Mouse (Mus musculus): Measurements from ENCODE around the gene Myo1b. TPM values are rescaled to one million over a fixed set of nuclear protein-coding genes. Genes with fewer than 3 reads are reported as not detected.

Gene Myo1b
- total RNA-seq, 2 experiments from 2014 or later = 8.9 to 13.0 TPM

DNA sequence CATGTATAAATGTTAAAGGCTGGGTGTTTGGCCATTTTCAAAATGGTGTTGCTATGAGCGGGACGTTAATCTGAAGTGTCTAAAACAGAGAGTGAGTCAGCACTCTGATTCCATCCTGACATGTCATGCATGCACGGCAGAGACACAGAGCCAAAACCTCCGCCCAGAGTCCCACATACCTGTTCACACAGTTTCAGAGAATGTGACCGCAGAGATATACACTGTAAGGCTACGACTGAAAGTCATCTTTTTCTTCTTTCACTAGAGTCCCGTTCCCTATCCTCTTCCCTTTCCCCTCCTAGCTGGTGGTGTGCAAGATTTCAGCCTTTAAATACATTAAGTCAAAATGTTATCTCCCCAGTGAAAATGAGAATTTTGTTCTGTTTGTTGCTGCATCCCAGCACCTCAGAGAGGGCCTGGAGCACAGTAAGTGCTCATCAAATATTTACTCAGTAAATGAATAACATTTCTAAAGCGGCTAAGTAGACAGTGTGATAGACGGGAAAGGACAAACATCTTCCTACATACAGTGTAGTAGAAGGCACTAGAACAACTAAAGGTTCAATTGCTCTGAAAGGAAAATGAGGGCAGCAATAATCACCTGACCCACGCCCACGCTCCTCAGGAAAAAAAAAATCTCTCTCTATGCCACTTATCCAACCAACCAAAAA is 59.5 kb downstream of the Myo1b start:
- DNase-seq = no peak
- intact Hi-C loops (cut with DNase I) = no loop called here

DNA sequence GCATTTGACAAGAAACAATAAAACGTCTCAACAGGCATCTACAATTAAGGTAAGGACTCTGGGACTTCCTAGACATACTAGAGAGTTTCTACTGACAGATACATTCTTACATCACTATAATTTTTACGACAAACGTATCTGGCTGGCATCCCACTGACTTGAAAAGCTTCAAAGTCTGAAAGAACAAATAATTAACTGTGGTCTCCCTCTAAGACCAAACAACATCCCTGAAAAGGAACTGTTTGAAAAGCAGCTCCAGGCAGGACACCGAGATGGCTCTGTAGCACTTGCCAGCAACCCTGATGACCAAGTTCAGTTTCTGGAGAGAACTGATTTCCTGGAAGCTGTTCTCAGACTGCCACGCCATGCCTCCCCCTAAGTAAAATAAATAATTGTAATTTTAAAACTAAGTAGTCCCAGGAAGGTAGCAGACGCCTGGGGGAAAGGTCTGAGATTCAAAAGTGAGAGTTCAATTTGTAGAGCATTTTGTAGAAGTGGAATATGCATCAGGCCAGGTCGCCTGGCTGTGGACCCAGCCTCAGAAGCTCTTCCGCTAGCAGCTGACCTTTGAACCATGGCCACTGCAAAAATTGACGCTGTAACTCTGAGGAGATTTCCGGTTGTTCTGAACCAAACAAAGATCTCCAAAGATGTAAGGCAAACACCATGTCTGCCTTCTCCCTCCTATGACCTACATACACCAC is 60.2 kb downstream of the Myo1b start:
- no peak for DNase-seq
- intact Hi-C loops (cut with DNase I) = no loop called here

DNA sequence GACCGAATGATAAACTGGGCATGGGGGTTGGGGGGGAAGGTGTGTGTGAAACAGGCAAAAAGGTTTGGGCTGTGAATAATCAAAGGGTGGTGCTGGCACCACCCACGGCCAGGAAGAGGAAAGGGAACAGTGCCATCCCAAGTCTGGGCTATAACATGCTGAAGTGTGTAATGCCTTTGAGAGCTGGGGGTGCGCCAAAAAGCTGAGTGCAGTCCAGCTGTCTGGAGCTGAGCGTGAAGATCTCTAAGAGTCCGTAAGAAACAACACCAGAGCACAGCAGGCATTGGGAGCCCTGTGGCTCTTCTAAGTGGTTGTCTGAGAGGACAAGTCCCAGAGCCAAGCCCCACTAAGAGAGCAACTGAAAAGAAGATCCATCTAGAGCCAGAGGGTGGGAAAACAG is 63.6 kb downstream of the Myo1b start:
- intact Hi-C loops (cut with DNase I) = no loop called here
- no peak for DNase-seq

DNA sequence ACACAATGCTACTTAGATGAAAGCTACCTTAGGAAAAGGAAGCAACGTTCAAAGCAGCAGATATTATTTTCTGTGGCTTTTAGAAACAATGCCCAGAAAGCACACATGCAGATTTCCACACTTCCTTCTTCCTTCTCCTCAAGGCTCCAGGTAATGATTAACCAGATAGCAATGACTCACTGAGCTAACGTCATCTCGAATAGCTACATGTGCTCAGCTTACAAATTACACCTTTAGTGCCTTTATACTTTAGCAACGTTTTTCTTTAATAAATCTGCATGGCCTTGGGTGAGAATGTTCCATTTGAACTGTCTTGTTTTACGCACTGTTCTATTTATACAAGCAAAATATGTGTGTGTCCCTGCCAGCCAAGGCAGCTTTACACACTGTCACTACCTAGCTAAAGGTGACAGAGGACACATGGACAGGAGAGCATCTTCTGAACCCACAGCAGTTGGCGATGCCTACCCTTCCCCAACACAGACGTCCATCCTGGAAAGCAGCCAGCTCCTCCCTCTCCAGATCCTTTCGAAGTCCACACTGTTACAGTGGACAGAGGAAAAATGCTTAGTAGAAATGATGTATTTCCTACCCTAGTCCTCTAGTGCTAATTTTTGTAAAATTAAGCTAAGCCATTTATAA is 66.2 kb downstream of the Myo1b start:
- intact Hi-C loops (cut with DNase I) = no loop called here
- DNase-seq = no peak

DNA sequence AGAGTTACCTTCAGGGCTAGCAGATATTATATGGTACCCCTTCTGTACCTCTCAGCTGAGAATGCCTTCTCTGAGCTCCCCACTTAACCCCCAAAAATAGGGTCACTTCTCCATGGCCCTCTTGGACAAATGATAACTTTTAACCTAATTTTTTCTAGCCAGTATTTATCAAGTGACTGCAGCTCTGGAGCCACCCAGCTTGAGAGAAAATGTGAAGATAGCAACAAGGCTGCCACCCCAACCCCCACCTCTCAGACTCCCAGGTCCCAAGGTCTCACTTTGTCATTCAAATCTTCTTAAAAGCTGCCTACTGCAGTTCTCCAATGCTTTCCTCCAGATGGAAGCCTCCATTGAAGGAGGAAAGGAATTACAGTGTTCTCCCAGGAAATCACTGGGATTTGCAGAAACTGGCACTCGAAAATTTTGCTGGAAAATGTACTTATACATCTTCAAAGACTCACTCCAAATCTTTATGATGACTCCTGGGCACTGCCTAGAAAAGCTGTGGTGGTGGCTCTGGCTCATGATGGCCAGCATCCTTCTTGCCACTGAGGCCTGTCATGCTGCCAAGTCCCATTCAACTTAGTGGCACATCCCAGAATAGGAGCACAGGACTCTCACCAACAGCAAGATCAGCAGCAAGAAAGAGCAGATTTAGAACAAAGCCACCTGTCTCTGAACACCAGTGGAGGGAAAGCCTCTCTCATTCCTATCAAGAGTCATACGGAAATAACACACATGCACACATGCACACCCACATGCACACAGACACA is 70.4 kb downstream of the Myo1b start:
- intact Hi-C loops (cut with DNase I) = no loop called here
- no peak for DNase-seq

DNA sequence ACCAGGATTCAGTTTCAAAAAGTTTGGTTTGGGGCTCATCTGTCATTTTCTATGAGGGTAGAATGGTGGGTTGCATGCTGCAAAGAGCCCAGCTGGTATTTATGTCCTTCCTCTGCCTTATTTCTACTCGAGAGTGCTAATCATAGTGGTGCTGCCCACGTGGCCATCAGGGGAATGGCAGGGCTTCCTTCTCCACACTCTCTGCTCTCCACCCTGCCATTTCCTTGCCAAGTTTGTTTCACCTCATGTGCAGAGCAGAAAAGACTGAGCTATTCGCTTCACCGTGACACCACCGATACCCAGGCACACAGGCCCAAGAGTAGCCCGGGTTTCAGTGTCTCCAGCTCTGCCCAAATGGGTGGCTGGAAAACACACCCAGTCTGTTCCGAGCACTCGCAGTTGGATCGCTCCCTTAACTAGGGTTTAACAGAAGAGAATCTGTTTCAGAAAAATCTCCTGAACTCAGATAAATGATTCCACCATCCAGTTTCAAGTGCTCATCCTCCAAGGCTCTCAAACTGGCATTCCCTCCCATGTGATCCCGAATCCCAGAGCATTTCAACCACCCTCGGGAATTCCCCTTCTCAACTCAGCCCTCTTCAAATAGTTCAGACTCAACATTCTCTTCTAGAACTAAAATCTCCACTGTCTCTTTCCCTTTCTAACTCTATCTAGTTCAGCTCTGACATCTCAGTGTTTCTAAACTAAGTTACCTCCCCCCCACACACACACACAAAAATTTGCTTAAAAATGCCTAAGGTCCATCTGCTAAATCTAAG is 77.8 kb downstream of the Myo1b start:
- intact Hi-C loops (cut with DNase I) = no loop called here
- no peak for DNase-seq

DNA sequence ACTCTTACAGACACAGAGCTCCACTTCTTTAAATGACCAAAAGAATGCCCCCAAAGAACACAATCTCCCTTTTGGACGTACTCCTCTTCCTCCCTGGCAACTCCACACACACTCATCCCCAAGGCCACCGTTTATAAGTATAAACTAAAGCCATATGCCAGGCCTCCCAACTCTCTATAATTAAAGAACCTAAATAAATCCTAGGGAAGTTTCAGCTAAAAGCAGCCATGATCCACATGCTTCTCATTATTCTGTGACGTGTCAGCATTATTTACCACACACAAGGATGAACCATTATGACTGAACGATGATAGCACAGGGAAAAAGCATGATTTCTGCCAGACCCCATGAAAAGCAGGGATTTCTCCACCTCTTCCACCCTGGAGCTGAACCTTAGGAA is 78.6 kb downstream of the Myo1b start:
- DNase-seq = no peak
- intact Hi-C loops (cut with DNase I) = no loop called here

DNA sequence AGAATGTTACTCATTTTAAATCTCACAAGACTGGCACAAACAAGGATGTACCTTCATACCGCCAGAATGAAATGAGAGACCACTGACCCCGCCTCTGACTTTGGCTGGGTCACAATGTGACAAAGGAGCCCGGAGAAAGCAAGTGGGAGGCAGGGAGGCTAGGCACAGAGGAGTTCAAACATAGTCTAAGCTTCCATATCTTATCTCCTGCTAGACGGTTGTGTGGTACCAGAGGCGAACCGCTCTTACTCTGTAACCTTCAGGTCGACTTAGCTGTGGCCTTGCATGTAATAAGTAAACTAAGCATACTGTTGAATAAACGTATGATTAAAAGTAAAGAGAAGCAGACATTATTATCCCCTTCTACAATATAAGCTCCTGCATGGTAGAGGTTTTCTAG is 80.1 kb downstream of the Myo1b start:
- intact Hi-C loops (cut with DNase I) = no loop called here
- DNase-seq = no peak

DNA sequence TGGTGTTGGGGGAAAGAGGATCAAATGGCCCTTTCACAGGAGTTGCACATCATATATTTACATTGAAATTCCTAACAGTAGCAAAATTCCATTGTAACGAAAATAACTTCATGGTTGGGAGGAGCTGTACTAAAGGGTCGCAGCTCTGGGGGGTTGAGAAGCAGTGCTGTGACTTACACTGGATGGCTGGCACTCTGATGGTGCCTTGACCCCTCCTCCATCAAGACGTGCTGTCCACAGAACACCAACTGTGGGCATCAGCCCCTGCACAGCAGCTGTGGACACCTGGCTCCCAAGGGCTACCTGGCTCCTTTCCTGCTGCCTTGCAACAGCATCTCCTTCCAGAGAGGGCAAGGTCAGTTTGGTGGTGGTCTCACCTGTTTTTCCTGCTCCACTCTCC is 81.8 kb downstream of the Myo1b start:
- no peak for DNase-seq

DNA sequence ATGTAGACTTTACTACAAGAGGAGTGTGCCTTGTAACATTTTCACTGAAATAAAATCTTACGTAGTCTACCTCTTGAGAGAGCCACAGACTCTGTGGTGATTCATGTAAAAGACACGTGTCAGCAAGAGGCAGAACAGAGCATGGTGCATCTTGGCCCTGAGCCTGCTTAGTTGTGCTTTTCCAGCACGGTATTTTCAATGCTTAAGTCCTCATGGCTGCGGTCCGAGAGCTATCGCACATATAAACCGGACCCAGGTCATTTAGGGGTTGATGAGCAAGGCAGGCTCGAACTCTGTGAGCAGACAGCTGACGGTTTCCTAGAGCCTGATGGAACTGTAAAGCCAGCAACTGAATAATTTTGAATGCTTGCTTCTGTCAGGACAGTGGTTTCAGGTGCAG is 86.5 kb downstream of the Myo1b start:
- DNase-seq = no peak
- intact Hi-C loops (cut with DNase I) = no loop called here

More for the DNA sequence above, 81.8 kb downstream of the Myo1b start:
- intact Hi-C loops (cut with DNase I) = no loop called here

DNA sequence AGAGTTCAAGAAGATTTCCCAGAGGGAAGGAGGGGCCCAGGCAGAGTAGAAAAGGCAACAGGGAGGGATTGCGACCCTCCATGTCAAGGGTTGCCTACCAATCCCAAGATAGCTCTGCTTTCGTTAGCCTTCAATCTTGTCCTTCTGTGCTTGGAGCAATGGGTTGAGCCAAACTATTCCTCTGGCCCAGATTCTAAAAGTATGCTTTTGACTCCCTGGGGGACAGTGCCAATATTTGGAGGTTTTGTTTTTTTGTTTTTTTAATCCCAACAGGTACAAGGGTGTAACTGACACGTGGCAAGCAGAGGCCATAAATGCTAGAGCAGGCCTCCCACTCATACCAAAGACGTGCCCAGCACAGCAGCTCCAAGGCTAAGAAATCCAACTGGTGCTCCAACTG is 93.3 kb downstream of the Myo1b start:
- intact Hi-C loops (cut with DNase I) = no loop called here
- no peak for DNase-seq

DNA sequence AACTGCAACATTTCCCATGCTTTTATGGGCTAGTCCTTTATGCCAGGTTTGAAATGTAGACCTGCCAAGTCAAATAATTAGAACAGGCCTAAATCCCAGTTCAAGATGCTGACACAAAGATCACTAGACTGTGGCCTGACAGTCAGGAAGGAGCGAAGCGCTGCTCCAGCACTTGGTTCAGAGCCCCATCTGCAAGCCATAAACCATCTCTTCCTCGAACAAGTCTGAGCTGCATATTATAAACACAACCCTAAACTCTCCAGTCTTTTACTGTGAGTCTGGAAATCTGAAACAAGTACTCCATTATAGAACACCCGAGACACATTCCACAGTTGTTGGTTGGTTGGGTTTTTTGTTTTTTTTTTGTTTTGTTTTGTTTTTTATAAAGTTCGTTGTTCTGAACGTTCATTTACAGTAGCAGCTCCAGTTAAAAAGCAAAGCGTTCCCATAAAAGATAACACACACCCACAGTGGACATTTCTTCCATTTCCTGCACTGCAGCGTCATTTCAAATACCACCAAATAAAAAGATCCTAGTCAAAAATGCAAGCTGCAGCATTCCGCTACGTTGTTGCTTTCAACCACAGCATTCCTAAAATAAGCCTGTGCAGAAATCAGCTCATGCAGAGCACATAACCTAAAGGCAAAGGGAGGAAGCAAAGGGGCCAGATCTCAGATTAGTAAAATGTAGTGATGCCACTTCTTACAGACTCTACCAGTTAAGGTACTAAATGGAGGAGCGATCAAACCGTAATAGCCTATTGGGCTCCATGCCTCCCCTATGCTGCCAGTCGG is 94.0 kb downstream of the Myo1b start:
- no peak for DNase-seq
- intact Hi-C loops (cut with DNase I) = no loop called here

DNA sequence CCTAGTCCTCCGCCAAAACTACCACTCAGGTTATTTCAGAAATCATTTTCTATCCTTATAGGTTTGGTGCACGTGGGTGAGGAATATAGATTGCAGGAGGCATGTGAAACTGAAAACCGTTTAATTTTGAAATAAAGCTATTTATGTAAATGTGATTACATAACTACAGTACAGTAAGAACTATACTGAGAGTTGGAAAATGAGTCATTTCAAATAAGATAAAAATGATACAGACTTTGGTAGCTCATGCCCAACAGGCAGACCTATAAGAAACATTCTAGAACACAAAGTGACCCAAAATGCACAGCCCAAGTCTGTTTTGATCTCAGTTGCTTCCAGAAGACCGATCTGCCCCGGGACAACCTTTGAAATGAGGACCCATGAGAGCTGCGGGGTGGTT is 95.4 kb downstream of the Myo1b start:
- intact Hi-C loops (cut with DNase I) = no loop called here
- no peak for DNase-seq

DNA sequence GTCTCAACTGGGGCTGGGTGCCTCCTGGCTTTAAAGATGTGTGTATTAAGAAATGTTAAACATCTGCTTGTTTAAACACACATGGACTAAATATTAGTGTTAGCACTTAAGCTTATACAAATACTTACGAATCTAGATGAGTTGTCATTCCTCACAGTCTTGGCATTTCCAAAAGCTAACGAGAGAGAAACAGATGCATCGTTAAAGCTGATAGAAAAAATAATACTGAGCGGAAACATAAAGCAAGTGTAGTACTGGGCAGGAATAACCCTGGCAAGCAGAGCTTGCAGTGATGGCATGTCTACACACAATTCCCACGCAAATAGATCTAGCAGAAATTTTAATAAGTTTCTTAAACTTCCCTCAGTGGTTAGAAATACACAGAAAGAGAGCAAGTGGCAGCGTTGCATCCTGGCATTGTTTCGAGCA is 95.8 kb downstream of the Myo1b start:
- intact Hi-C loops (cut with DNase I) = no loop called here
- no peak for DNase-seq

DNA sequence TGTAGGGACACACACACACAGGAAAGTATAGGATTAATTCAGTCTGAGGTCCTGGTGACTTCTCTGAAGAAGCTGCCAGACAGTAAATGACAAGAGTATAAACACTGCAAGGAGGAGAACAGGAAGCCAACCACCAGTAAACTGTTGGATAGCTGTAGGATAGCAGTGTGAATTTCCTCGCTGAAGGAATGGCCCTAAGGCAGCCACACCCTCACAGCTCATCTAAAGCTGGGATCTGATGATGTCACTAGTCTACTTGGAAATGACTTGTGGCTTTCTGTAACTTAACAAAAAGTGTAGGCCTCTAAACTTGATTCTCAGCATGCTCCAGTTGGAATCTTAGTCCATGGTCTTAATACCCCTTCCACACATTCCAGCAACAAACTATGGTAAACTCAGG is 100.2 kb downstream of the Myo1b start:
- no peak for DNase-seq
- intact Hi-C loops (cut with DNase I) = no loop called here

DNA sequence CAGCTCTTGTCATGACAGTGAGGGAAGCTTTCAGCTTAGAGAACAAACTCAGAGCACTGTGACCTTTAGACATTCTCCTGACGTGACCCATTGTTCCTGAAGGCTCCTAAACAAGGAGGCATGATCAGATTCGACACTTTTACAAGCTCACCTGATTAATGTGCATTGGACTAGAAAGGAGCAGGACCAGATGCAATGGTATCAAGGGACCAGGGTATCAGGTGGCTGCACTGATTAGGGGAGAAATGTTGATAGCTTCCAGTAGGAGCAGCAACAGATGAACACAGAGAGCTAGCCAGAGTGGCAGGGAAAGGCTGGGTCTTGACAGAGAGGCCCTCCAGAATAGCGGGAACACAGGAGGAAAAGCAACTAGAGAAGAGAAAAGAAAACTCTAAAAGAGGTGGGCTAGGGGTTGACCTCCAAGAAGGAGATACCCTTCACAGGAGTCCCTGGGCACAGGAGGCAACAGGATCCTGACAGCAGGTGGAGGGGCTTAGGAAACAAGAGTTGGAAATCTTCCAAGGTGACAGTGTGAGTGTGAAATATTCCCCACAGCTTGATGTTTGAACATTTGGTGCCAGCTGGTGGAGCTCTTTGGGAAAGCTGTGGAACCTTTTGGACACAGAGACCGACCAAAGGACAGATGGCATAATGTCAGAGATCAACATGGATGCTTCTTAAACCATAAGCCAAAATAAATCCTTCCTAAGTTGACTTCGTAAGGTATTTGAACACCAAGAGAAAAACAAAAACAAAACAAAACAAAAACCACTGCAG is 100.8 kb downstream of the Myo1b start:
- DNase-seq = no peak
- intact Hi-C loops (cut with DNase I) = no loop called here

DNA sequence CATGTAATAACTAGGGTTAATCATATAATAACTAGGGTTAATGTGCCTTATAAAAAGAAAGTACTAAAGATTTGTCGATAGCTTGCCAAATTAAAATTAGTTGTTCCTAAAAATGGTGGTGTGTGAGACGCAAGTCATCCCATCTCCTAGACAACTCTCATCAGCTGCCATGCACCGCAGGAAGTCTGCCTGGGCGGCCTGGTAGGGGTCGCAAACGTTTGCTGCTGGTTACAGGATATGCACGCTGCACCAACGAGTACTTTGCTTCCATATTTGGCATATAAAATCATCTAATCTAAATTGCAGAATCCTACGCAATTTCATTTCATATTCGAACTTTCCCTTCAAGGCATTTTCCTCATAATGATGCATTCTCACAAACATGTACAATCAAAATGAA is 107.0 kb downstream of the Myo1b start:
- no peak for DNase-seq
- intact Hi-C loops (cut with DNase I) = no loop called here

DNA sequence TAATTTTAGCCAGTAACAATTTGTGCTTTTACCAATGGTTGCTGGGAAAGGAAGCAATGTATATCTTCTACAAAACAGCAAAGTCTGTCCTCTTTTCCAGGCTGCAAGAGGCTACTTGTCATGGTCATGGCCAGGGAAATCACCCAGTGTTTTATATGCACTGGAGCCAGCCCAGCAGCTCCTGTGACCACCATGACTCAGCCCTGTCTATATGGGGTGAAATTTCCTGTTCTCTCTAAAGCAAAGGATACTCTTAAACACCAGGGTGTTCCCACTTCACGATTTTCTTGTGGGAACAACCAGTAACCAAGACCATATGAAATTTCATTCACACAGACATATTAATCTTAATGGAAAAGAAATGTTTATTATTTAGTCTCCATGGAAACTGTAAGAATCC is 107.6 kb downstream of the Myo1b start:
- intact Hi-C loops (cut with DNase I) = no loop called here
- DNase-seq = no peak

DNA sequence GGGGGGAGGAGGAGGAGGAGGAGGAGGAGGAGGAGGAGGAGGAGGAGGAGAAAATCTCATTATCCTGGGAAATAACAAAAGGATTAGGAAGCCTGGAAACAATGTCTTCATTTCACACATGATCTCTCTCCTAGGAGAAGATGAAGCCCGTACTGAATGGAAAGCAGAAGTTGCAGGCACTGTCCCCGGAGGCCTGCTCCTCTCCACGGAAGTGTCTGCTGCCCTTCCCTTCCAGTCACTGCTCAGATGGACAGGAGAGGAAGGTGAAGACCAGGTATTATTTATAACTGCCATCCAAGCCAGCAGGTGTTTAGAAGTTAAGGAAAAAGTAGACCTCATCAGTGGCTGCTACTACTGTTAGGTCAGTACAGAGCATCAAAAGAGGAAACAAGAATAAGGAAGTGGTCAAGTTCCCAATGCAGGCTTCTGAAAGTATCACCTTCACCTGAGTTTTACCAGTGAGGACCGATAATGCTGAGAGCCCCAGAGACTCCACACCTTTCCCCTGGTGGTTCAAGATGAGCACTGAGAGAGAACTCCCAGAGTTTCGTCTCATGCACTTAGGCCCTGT is 110.7 kb downstream of the Myo1b start:
- intact Hi-C loops (cut with DNase I) = no loop called here
- no peak for DNase-seq
